Mouse (Mus musculus): ENCODE measurements around the gene Gm16429. TPM values are rescaled to one million over a fixed set of nuclear protein-coding genes. Genes with fewer than 3 reads are reported as not detected.
"Not testable (repeated sequence)": the region's sequence is repeated elsewhere in the genome, so short reads cannot be mapped to it uniquely, and the experiment has no call there.

Gm16429 gene
- total RNA-seq (2017): not detected in 2 replicates

- ATAC-seq (ENCODE audit: extremely low read depth, insufficient number of reproducible peaks, low FRiP score, poor library complexity, severe bottlenecking): not testable (repeated sequence)
These were observed at the start of gene Gm16429 for GRCm38 (mm10) chr5:93928952-93929351. TSS of gene Gm16429 (minus strand) at chr5:93929052.

Other genes with a start within 250 kb of the Gm16429 start
- gene Gm7792, start 85.3 kb downstream of the Gm16429 start, total RNA-seq (2017): not detected in 2 replicates
- gene BC061212, start 141.5 kb upstream of the Gm16429 start, total RNA-seq (2017): not detected in 2 replicates
- not detected in 2 replicates for gene Gm6351, start 147.3 kb upstream of the Gm16429 start, total RNA-seq (2017)

Data from neutrophil, adult 5-6 weeks (primary cell).